In genomic region chr4:120745731-120746551, GRCm38 (mm10) we compare ENCODE assay signal across 10 mouse cellular contexts. TPM values are rescaled to one million over a fixed set of nuclear protein-coding genes. Genes with fewer than 3 reads are reported as not detected.
DNase-seq lines count a peak whose midpoint lies in the region; ATAC-seq and TF ChIP-seq lines count a peak whose summit lies in the region.
"Had no signal": no experiment of that assay in that cellular context is flagged by ENCODE, and none has a peak within 500 bp of the region (broad histone marks: within the 10 kb centered on the region; RNA-seq: fewer than 3 reads in every experiment).

No protein-coding gene starts in this region.

- no peak overlapping the region for H3K9ac ChIP-seq in kidney, postnatal 0 days (ENCODE audit: low read depth, low read length)
- H3K9ac ChIP-seq in limb, embryonic 11.5 days (ENCODE audit: low read length) = no peak overlapping the region

- 52% methylated on average over 10 of the region's 10 CpGs for WGBS in kidney, postnatal 0 days
- 17% methylated on average over 10 of the region's 10 CpGs for WGBS in limb, embryonic 11.5 days

- no peaks in the 10 kb centered on the region for H3K36me3 ChIP-seq in kidney, postnatal 0 days (ENCODE audit: insufficient read depth, low read length)
- no peaks in the 10 kb centered on the region for H3K36me3 ChIP-seq in limb, embryonic 11.5 days (ENCODE audit: control insufficient read depth, insufficient read depth, low read length)

- H3K4me2 ChIP-seq in kidney, postnatal 0 days (ENCODE audit: low read length) = peak overlapping the region; percentile 19; the same call in 1 of the 2 replicates
- H3K4me2 ChIP-seq in limb, embryonic 11.5 days (ENCODE audit: low read depth, severe bottlenecking) = no peak overlapping the region; the same call in 1 of the 2 replicates

- no peak overlapping the region for H3K27ac ChIP-seq in kidney, postnatal 0 days
- no peak overlapping the region for H3K27ac ChIP-seq in limb, embryonic 11.5 days (replicated peaks; ENCODE audit: low read depth, low read length)

- no peaks in the 10 kb centered on the region for H3K9me3 ChIP-seq in kidney, postnatal 0 days (replicated peaks; ENCODE audit: low read length)
- no peaks in the 10 kb centered on the region for H3K9me3 ChIP-seq in limb, embryonic 11.5 days (ENCODE audit: control insufficient read depth, low read length)
- H3K9me3 ChIP-seq: megakaryocyte, embryonic 14.5 days had no signal

- no peak for ATAC-seq in kidney, postnatal 0 days (replicated peaks; ENCODE audit: low FRiP score, low read depth)
- no peak for ATAC-seq in limb, embryonic 11.5 days (ENCODE audit: insufficient number of reproducible peaks, low FRiP score, low TSS enrichment, low read depth)

- no peak for DNase-seq in kidney, postnatal 0 days (ENCODE audit: low spot score)
- DNase-seq in kidney, postnatal 36 days = no peak
- DNase-seq in gastrocnemius, postnatal 14 days = peak; percentile 47
- DNase-seq in limb, embryonic 11.5 days (ENCODE audit: low spot score) = no peak
- peak; percentile 46 for DNase-seq in retina, postnatal 1 day
- no peak for DNase-seq in adrenal gland, postnatal 4 days (ENCODE audit: low spot score in 2 of 2)
- no peak for DNase-seq in spleen, postnatal 14 days (ENCODE audit: low spot score in 2 of 2)
- no peak for DNase-seq in urinary bladder, adult 2 months (ENCODE audit: low spot score)

- intact Hi-C loops in gastrocnemius, postnatal 14 days (cut with DNase I; ENCODE audit: low total_unique reads) = loop anchor here (5.0 kb wide), 1 partner anchor 49 kb away; no protein-coding TSS in a partner anchor

- TF ChIP-seq CTCF in kidney, postnatal 0 days (IDR thresholded peaks at IDR 0.05; ENCODE audit: low read depth) = no peak

- H3K4me1 ChIP-seq in kidney, postnatal 0 days (replicated peaks; ENCODE audit: insufficient read depth, low read length) = peaks cover 7% of the 10 kb centered on the region; the same call in 1 of the 2 replicates
- H3K4me1 ChIP-seq in limb, embryonic 11.5 days (ENCODE audit: control insufficient read depth, insufficient read depth, low read length) = peaks cover 8% of the 10 kb centered on the region

- 0 out of 2 replicates have a peak overlapping the region, but pooled peaks have one; percentile 69 for H3K4me3 ChIP-seq in kidney, postnatal 0 days (replicated peaks; ENCODE audit: low read depth, low read length)
- H3K4me3 ChIP-seq in limb, embryonic 11.5 days (ENCODE audit: low read depth, low read length) = 0 out of 2 replicates have a peak overlapping the region, but pooled peaks have one; percentile 47

- H3K27me3 ChIP-seq in kidney, postnatal 0 days (ENCODE audit: insufficient read depth, low read length) = peaks cover 29% of the 10 kb centered on the region
- H3K27me3 ChIP-seq in limb, embryonic 11.5 days (ENCODE audit: control insufficient read depth, insufficient read depth, low read length) = peaks cover 58% of the 10 kb centered on the region

RNA-seq across cellular contexts. Expression of gene Kcnq4, which starts 2.5 kb away (rescaled TPM):
- polyA plus RNA-seq in kidney, postnatal 0 days (2015; fragmentation: Nextera tagmentation; extraction: Ambion mirVana) = 0.52 and 0.67 TPM in 2 replicates
- 10 to 100 TPM; 15.7 to 18.5 TPM for total RNA-seq in gastrocnemius, postnatal 14 days (2021)
- polyA plus RNA-seq in limb, embryonic 11.5 days (2014; fragmentation: Nextera tagmentation; extraction: Ambion mirVana) = 5.1 and 6.1 TPM in 2 replicates
- 1 to 10 TPM; 5.6 to 6.5 TPM for total RNA-seq in adrenal gland, postnatal 4 days (2021)
- 20.2 and 21.7 TPM in 2 replicates for polyA plus RNA-seq in urinary bladder, adult 2 months (2012; rRNA removed)
- polyA plus RNA-seq: erythroblast, embryonic 14.5 days had no signal

Comparison
In these comparisons a context has a peak if more than half of its experiments do, and no peak if none do; other contexts are left out.
1. DNase-seq: peak in gastrocnemius, postnatal 14 days (single experiment) and retina, postnatal 1 day (single experiment); none in kidney, postnatal 0 days (single experiment), kidney, postnatal 36 days (0 of 2), limb, embryonic 11.5 days (single experiment), adrenal gland, postnatal 4 days (0 of 2), spleen, postnatal 14 days (0 of 2) and urinary bladder, adult 2 months (single experiment).